13 mouse cellular contexts compared by ENCODE assay signal in the genomic region with DNA sequence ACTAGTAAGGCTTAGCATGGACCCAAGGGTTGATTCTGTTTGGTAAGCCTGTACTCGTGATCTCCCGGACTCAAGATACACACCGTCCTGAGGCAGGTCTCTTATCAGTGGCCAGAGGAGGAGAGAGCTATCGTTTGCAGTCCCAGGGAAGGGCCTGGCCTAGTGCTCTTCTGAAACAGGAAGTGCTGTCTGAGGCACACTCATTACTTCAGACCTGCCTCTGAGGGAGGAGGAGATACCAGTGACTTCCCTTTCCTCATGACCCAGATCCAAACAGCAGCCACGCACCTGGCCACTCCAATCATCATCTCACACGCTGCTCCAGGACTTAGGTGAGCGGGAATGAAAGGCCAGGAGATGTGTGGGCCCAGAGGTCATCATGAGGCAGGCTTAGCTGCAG.
A peak's percentile ranks its signal among the peaks of the same experiment; 100 is the strongest.
DNase-seq lines count a peak whose midpoint lies in the region; ATAC-seq lines count a peak whose summit lies in the region.
"Had no signal": no experiment of that assay in that cellular context is flagged by ENCODE, and none has a peak within 500 bp of the region (broad histone marks: within the 10 kb centered on the region; RNA-seq: fewer than 3 reads in every experiment).

No protein-coding gene starts in this region.

- H3K4me2 ChIP-seq in intestine, embryonic 16.5 days (ENCODE audit: low read depth, low read length), result no peak overlapping the region
- H3K4me2 ChIP-seq: forebrain, embryonic 15.5 days had no signal

- ATAC-seq in intestine, embryonic 16.5 days, result peak; percentile 76
- ATAC-seq in monocyte, adult 5-6 weeks (replicated peaks; ENCODE audit: insufficient number of reproducible peaks, low FRiP score, low TSS enrichment, poor library complexity, severe bottlenecking), result peak; percentile 87
- ATAC-seq: forebrain, embryonic 15.5 days had no signal

- H3K9me3 ChIP-seq in intestine, embryonic 16.5 days (ENCODE audit: control insufficient read depth, low read length), result no peaks in the 10 kb centered on the region
- H3K9me3 ChIP-seq: forebrain, embryonic 15.5 days had no signal

- no peak overlapping the region for H3K27ac ChIP-seq in intestine, embryonic 16.5 days (ENCODE audit: low read length)
- H3K27ac ChIP-seq: forebrain, embryonic 15.5 days had no signal

- no peak overlapping the region for H3K4me3 ChIP-seq in intestine, embryonic 16.5 days (ENCODE audit: low read length)
- H3K4me3 ChIP-seq: forebrain, embryonic 15.5 days had no signal

- WGBS in intestine, embryonic 16.5 days, result 62% methylated on average over 7 of the region's 7 CpGs

- no peak overlapping the region for H3K9ac ChIP-seq in intestine, embryonic 16.5 days (ENCODE audit: low read depth, low read length)
- H3K9ac ChIP-seq: forebrain, embryonic 15.5 days had no signal

- H3K36me3 ChIP-seq in intestine, embryonic 16.5 days (ENCODE audit: control insufficient read depth, insufficient read depth, low read length), result no peaks in the 10 kb centered on the region
- H3K36me3 ChIP-seq: forebrain, embryonic 15.5 days had no signal

- DNase-seq in lung, postnatal 25 days (ENCODE audit: low spot score), result peak; percentile 15
- no peak for DNase-seq in lung, postnatal 10 days
- DNase-seq in Muller cell, postnatal 12 days (ENCODE audit: inconsistent ontology term), result no peak
- DNase-seq in gastrocnemius, adult 18-20 months (ENCODE audit: low spot score), result no peak
- no peak for DNase-seq in cerebellum, postnatal 4 days (ENCODE audit: low spot score in 2 of 2)
- DNase-seq in cerebellum, adult 8-10 months, result no peak
- DNase-seq: adrenal gland, postnatal 14 days; embryo, embryonic 11 days; kidney, adult 9 months; right cerebral cortex, postnatal 14 days had no signal

- H3K27me3 ChIP-seq in intestine, embryonic 16.5 days (replicated peaks; ENCODE audit: control insufficient read depth, insufficient read depth, low read length), result no peaks in the 10 kb centered on the region
- H3K27me3 ChIP-seq: forebrain, embryonic 15.5 days had no signal

- no peaks in the 10 kb centered on the region; the same call in 1 of the 2 replicates for H3K4me1 ChIP-seq in intestine, embryonic 16.5 days (ENCODE audit: control insufficient read depth, insufficient read depth, low read length)
- H3K4me1 ChIP-seq: forebrain, embryonic 15.5 days had no signal
